Mouse (Mus musculus): ENCODE measurements at regions not wholly inside any gene's neighbourhood (a gene's known extent, or its start where the extent isn't known, plus 50 kb on each side); places are given as distances from the start of the nearest gene placed in this dataset.

DNA sequence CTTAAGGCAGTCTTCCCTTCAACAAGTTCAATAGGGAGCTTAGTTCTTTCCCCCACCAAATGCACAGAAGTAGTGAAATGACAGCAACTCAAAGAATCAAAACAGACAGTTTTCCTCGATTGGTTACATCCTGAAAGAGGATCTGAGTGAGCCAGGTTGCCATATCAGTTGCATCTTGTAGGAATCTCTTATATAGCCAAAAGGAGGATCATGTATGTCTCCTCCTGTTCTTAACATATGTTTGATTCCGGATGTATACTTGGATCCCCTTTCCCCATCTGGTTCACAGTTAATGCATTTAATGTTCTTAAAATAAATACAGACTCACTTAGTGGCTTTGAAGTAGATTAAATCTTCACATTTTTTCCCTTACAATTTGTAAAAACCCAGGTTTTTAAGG, 1224.0 kb upstream of the Flrt2 start:
- WGBS = 71% methylated on average over 2 of the region's 2 CpGs
- Histone ChIP-seq H3K9me3 (ENCODE audit: low read length) (no peaks in the 10 kb centered on the region), H3K4me2 (ENCODE audit: low read depth, low read length) (no peak overlapping the region), H3K4me3 (ENCODE audit: low read length) (no peak overlapping the region), H3K4me1 (ENCODE audit: insufficient read depth, low read length) (no peaks in the 10 kb centered on the region), H3K27me3 (ENCODE audit: insufficient read depth, low read length) (no peaks in the 10 kb centered on the region), H3K27ac (no peak overlapping the region), H3K9ac (replicated peaks; ENCODE audit: low read length) (no peak overlapping the region), H3K36me3 (ENCODE audit: insufficient read depth, low read length) (no peaks in the 10 kb centered on the region)
- no peak for DNase-seq (ENCODE audit: low spot score)
- TF ChIP-seq CTCF (IDR thresholded peaks at IDR 0.05; ENCODE audit: low read depth) = no peak
- no peak for ATAC-seq

- no peak overlapping the region for H3K27ac ChIP-seq
- WGBS = 79% methylated on average over 3 of the region's 3 CpGs
- H3K27me3 ChIP-seq (ENCODE audit: insufficient read depth, low read length) = no peaks in the 10 kb centered on the region
- H3K4me3 ChIP-seq (ENCODE audit: low read length) = no peak overlapping the region
- no peak for ATAC-seq
- H3K9ac ChIP-seq (replicated peaks; ENCODE audit: low read length) = no peak overlapping the region
- no peaks in the 10 kb centered on the region for H3K9me3 ChIP-seq (ENCODE audit: low read length)
- DNase-seq (ENCODE audit: low spot score) = no peak
- no peaks in the 10 kb centered on the region for H3K4me1 ChIP-seq (ENCODE audit: insufficient read depth, low read length)
- no peak for TF ChIP-seq CTCF (IDR thresholded peaks at IDR 0.05; ENCODE audit: low read depth)
- no peaks in the 10 kb centered on the region for H3K36me3 ChIP-seq (ENCODE audit: insufficient read depth, low read length)
- H3K4me2 ChIP-seq (ENCODE audit: low read depth, low read length) = no peak overlapping the region
Measured at GRCm38 (mm10) chr12:94468609-94469008, 1223.4 kb upstream of the Flrt2 start.

- ATAC-seq (no peak), DNase-seq (ENCODE audit: low spot score) (no peak)
- Histone ChIP-seq H3K9ac (replicated peaks; ENCODE audit: low read length) (no peak overlapping the region), H3K36me3 (ENCODE audit: insufficient read depth, low read length) (no peaks in the 10 kb centered on the region), H3K4me1 (ENCODE audit: insufficient read depth, low read length) (no peaks in the 10 kb centered on the region), H3K4me2 (ENCODE audit: low read depth, low read length) (no peak overlapping the region), H3K27ac (no peak overlapping the region), H3K4me3 (ENCODE audit: low read length) (no peak overlapping the region), H3K27me3 (ENCODE audit: insufficient read depth, low read length) (no peaks in the 10 kb centered on the region), H3K9me3 (ENCODE audit: low read length) (no peaks in the 10 kb centered on the region)
- no peak for TF ChIP-seq CTCF (IDR thresholded peaks at IDR 0.05; ENCODE audit: low read depth)
- WGBS = 89% methylated on average over 2 of the region's 2 CpGs
Measured at GRCm38 (mm10) chr12:94469850-94470249, 1222.2 kb upstream of the Flrt2 start.

DNA sequence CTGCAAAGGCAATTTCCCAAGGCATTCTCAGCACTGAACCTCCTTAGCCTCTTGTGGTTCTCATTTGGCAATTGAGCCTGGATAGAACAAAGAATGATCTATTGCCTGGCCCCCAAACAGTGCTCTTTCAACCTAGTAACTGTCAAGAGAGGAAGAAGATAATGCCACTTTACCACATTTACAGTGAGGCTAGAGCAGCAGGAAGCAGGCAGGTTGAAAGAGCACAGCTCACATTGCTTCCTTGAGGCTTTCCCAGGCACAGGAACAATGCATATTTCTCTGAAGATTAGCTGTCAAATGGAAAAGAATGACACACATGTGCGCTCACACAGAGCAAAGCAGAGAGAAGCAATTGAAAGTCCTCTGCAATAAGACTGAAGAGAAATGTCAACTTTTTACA, 1221.0 kb upstream of the Flrt2 start:
- Histone ChIP-seq H3K4me3 (ENCODE audit: low read length) (no peak overlapping the region), H3K27me3 (ENCODE audit: insufficient read depth, low read length) (no peaks in the 10 kb centered on the region), H3K36me3 (ENCODE audit: insufficient read depth, low read length) (no peaks in the 10 kb centered on the region), H3K4me1 (ENCODE audit: insufficient read depth, low read length) (no peaks in the 10 kb centered on the region), H3K4me2 (ENCODE audit: low read depth, low read length) (no peak overlapping the region), H3K9ac (replicated peaks; ENCODE audit: low read length) (no peak overlapping the region), H3K9me3 (ENCODE audit: low read length) (no peaks in the 10 kb centered on the region), H3K27ac (no peak overlapping the region)
- ATAC-seq (no peak), DNase-seq (ENCODE audit: low spot score) (no peak)
- 28% methylated on average over 1 of the region's 1 CpGs for WGBS
- TF ChIP-seq CTCF (IDR thresholded peaks at IDR 0.05; ENCODE audit: low read depth) = no peak

DNA sequence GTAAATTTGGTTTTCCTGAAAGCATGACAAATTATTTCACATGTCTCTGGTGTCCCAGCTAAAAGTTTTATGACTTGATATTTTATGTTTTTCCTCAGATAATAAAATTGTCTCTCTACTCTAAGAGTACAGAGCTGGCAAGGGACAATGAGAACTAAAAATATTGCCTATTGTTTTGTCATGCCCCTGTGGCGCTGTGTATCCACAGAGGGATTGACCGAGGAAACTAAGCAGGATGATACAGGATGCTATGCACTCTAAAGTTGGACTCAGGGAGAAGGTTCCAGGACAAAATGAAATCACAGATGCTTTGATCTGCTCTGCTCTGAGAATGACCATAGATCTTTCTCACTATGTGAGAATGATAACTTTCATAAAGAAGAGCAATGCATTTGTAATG, 1203.3 kb upstream of the Flrt2 start:
- TF ChIP-seq CTCF (IDR thresholded peaks at IDR 0.05; ENCODE audit: low read depth) = no peak

DNA sequence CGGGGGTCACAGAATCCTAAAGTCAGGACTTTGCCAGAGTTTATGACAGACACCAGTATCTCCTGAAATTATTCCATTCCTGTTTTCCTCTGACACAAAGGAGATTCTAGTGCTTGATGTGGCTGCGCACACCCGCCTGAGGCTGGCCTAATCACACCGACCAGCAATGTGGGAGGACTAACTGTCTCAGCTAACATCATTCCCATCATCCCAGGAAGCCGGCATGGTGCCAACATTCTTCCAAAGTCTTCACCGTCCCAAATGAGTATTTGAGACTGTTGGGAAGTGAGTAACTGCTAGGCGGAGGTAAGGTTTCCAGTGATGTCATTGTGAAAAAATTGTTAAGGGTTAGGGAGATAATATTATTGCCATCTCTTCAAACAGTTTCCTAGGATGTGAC, 1183.9 kb upstream of the Flrt2 start:
- H3K4me2 ChIP-seq (ENCODE audit: low read depth, low read length) = no peak overlapping the region
- H3K4me1 ChIP-seq (ENCODE audit: insufficient read depth, low read length) = no peaks in the 10 kb centered on the region
- DNase-seq (ENCODE audit: low spot score) = no peak
- H3K27me3 ChIP-seq (ENCODE audit: insufficient read depth, low read length) = no peaks in the 10 kb centered on the region
- H3K27ac ChIP-seq = no peak overlapping the region
- ATAC-seq = no peak
- no peaks in the 10 kb centered on the region for H3K9me3 ChIP-seq (ENCODE audit: low read length)
- H3K9ac ChIP-seq (replicated peaks; ENCODE audit: low read length) = no peak overlapping the region
- WGBS = 68% methylated on average over 7 of the region's 7 CpGs
- no peak overlapping the region for H3K4me3 ChIP-seq (ENCODE audit: low read length)
- TF ChIP-seq CTCF (IDR thresholded peaks at IDR 0.05; ENCODE audit: low read depth) = no peak
- no peaks in the 10 kb centered on the region for H3K36me3 ChIP-seq (ENCODE audit: insufficient read depth, low read length)

More for the DNA sequence above, 1203.3 kb upstream of the Flrt2 start:
- H3K9me3 ChIP-seq (ENCODE audit: low read length) = no peaks in the 10 kb centered on the region
- no peak overlapping the region for H3K4me2 ChIP-seq (ENCODE audit: low read depth, low read length)
- no peaks in the 10 kb centered on the region for H3K4me1 ChIP-seq (ENCODE audit: insufficient read depth, low read length)
- ATAC-seq = no peak
- no peak overlapping the region for H3K27ac ChIP-seq
- H3K9ac ChIP-seq (replicated peaks; ENCODE audit: low read length) = no peak overlapping the region
- no peak for DNase-seq (ENCODE audit: low spot score)
- H3K27me3 ChIP-seq (ENCODE audit: insufficient read depth, low read length) = no peaks in the 10 kb centered on the region
- 89% methylated on average over 2 of the region's 2 CpGs for WGBS
- H3K4me3 ChIP-seq (ENCODE audit: low read length) = no peak overlapping the region
- H3K36me3 ChIP-seq (ENCODE audit: insufficient read depth, low read length) = no peaks in the 10 kb centered on the region

- no peak overlapping the region for H3K4me2 ChIP-seq (ENCODE audit: low read depth, low read length)
- 32% methylated on average over 5 of the region's 5 CpGs for WGBS
- H3K36me3 ChIP-seq (ENCODE audit: insufficient read depth, low read length) = no peaks in the 10 kb centered on the region
- no peaks in the 10 kb centered on the region for H3K9me3 ChIP-seq (ENCODE audit: low read length)
- no peak overlapping the region for H3K9ac ChIP-seq (replicated peaks; ENCODE audit: low read length)
- H3K4me3 ChIP-seq (ENCODE audit: low read length) = no peak overlapping the region
- H3K4me1 ChIP-seq (ENCODE audit: insufficient read depth, low read length) = no peaks in the 10 kb centered on the region
- H3K27me3 ChIP-seq (ENCODE audit: insufficient read depth, low read length) = no peaks in the 10 kb centered on the region
- ATAC-seq (no peak), DNase-seq (ENCODE audit: low spot score) (no peak)
- no peak for TF ChIP-seq CTCF (IDR thresholded peaks at IDR 0.05; ENCODE audit: low read depth)
- H3K27ac ChIP-seq = no peak overlapping the region
Measured at GRCm38 (mm10) chr12:94509855-94510254, 1182.2 kb upstream of the Flrt2 start.
